Mouse (Mus musculus) lung, postnatal 36 days (tissue): ENCODE data around the gene Mgea5.
"Not testable (repeated sequence)": the region's sequence is repeated elsewhere in the genome, so short reads cannot be mapped to it uniquely, and the experiment has no call there.

Experiments
- DNase-seq: peaks from one replicate; pipeline ENCODE4 v3.0.0; 2022; ENCODE audit warnings: mixed read lengths

The Mgea5 gene

GRCm38 (mm10) chr19:45783181-45783932 lies at the start of gene Mgea5:
Gene Mgea5 (minus strand): TSS chr19:45783837.
- DNase-seq = peak; percentile 98

GRCm38 (mm10) chr19:45830679-45831078 lies 47.0 kb upstream of the Mgea5 start:
- no peak for DNase-seq

DNA sequence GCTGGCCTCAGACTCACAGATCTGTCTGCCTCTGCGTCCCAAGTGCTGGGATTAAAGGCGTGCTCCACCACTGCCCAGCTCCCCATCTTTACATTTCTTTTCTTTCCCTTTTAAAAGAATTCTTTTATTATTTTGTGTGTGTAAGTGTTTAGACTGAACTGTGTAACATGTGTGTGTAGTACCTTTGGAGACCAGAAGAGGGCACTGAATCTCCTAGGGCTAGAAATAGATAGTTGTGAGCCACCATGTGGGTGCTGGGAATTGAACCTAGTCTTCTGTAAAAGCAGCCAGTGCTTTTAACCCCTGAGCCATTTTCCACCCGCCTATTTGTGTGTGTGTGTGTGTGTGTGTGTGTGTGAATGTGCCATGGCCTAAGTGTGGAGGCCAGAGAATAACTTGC lies 44.1 kb upstream of the Mgea5 start:
- no peak for DNase-seq

GRCm38 (mm10) chr19:45827125-45827524 lies 43.5 kb upstream of the Mgea5 start:
- DNase-seq = no peak

- no peak for DNase-seq
These were observed 42.5 kb upstream of the Mgea5 start for GRCm38 (mm10) chr19:45826146-45826545.

- DNase-seq = no peak
These were observed 38.2 kb upstream of the Mgea5 start for GRCm38 (mm10) chr19:45821832-45822231.

DNA sequence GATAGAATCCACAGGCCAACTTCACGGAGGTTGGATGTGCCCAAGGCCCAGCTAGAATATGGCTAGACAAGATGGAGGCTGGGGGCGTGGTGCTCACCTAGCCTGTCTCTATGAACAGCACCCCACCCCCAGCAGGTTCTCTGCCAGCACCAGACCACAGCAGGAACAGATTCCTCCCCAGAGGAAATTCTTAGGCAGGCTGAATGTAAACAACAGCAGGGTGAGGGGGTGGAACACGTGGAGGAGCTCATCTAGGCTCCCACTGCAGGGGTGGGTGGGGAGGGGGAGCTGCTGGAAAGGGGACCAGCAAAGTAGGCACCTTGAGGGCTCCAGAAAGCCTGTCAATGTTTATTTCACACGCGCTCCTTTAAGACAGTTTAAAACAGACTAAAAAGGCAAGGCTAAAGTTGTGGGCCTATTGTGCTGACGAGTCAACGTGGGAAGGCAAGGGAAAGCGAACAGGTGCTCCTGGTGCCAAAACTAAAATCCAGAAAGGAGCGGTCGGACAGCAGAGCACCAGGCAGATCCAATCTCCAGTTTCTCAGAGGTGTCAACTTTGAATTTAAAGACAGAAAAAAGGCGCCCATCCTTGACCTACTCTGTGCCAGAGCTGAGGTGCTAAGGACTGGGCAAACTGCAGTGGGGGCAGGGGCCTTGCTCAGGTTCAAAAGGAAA lies 34.3 kb upstream of the Mgea5 start:
- peak; percentile 79 for DNase-seq

GRCm38 (mm10) chr19:45816727-45817126 lies 33.1 kb upstream of the Mgea5 start:
- peak; percentile 26 for DNase-seq

GRCm38 (mm10) chr19:45815831-45816405 lies 32.3 kb upstream of the Mgea5 start, which contains the start of gene Kcnip2:
Gene Kcnip2 (minus strand): TSS chr19:45816061.
- peak; percentile 15 for DNase-seq

GRCm38 (mm10) chr19:45815170-45815569 lies 31.5 kb upstream of the Mgea5 start:
- no peak for DNase-seq

GRCm38 (mm10) chr19:45813801-45814200 lies 30.2 kb upstream of the Mgea5 start:
- no peak for DNase-seq

GRCm38 (mm10) chr19:45813263-45813662 lies 29.6 kb upstream of the Mgea5 start:
- DNase-seq = peak; percentile 95

GRCm38 (mm10) chr19:45812673-45813252 lies 29.1 kb upstream of the Mgea5 start:
- no peak for DNase-seq

DNA sequence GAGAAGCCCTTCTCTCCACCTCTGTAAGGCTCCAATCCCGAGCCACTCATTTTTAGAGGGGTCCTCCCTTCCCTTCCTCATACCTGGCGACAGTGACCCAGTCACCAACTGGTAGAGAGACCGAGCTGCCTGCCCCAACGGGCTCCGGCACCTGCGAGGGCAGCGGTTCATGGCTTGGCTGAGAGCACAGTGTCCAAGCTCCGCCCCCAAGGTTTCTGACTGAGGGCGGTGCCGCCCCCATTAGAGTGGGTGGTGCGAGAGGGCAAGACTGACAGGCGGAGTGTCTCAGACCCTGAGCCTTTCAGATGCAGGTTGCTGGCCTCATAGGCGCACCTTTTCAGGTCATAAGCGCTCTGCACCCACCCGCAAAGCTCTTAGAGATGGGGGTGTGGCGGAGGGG lies 28.5 kb upstream of the Mgea5 start:
- DNase-seq = peak; percentile 80

- no peak for DNase-seq
These were observed 27.5 kb upstream of the Mgea5 start for GRCm38 (mm10) chr19:45811028-45811674.

DNA sequence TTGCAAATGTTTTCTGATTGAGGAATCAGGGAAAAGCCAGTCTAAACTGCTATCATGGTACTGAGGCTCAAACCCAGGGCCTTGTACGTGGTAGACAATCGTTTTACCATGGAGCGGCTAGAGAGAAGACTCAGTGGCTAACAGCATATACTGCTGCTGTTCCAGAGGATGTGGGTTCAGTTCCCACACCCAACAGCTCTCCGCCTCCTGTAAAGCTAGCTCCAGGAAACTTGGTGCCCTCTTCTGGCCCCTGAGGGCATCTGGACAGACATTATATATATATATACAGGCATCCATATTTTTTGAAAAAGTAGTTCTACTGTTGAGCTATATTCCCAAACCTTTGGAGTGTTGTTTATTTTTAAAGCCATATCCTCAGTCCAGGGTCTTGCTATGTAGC lies 24.1 kb upstream of the Mgea5 start:
- no peak for DNase-seq

DNA sequence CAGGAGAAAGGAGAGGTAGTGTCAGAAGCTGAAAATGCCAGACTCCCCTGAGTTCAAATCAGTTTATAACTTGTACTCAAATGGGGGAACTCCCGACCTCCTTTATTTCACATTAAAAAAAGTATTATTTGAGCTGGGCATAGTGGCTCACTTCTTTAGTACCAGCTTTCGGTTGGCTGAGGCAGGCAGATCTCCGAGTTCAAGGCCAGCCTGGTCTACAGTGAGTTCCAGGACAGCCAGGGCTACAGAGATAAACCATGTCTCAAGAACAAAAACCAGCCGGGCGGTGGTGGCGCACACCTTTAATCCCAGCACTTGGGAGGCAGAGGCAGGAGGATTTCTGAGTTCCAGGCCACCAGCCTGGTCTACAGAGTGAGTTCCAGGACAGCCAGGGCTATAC lies 22.2 kb upstream of the Mgea5 start:
- DNase-seq = not testable (repeated sequence)

GRCm38 (mm10) chr19:45804593-45805368 lies 21.1 kb upstream of the Mgea5 start:
- DNase-seq = peak; percentile 49

- no peak for DNase-seq
These were observed 19.8 kb upstream of the Mgea5 start for GRCm38 (mm10) chr19:45803408-45803807.

- DNase-seq = no peak
These were observed 19.1 kb upstream of the Mgea5 start for GRCm38 (mm10) chr19:45802702-45803101.

DNA sequence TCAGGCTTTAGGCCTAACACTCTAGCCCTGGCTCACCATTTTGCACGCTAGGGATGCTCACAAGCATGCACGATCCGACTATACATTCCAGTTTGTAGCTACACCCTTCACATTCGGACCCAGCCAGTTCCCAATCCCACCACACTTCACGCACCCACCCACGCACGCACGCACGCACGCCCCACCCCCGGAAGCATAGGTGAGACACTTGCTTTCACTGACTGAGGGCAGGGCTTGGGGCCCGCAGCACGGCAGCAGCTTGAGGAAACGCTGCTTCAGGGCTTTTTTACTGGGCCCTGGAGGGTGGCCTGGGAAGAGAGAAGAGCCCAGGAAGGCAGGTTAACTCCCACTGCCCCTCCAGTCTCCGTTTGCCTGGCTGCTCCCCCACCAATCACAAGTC lies 13.2 kb upstream of the Mgea5 start:
- DNase-seq = no peak

GRCm38 (mm10) chr19:45796061-45796556 lies 12.5 kb upstream of the Mgea5 start:
- DNase-seq = peak; percentile 64
